Mouse (Mus musculus): ENCODE results near the gene Bag2. TPM values are rescaled to one million over a fixed set of nuclear protein-coding genes. Genes with fewer than 3 reads are reported as not detected.
A peak's percentile ranks its signal among the peaks of the same experiment; 100 is the strongest.

Bag2 gene
- polyA plus RNA-seq, 1 experiment from 2014 or later = 49.9 TPM

DNA sequence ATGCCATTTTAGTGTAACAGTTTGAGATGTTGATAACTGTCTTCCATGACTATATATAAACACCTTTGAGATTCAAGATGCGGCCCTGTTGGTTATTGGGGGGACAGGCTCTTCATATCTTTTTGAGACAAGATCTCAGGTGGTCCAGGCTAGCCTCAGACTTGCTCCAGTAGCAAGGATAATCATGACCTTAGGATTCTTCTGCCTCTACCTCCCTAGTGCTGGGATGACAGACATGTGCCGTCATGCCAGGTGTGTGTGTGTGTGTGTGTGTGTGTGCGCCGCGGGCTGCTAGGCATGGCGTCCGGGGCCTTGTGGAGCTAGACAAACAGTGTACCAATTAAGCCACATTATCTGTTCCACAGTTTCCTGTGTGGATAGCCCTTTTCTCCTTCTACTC, 36.6 kb downstream of the Bag2 start:
- H3K27me3 ChIP-seq = no peaks in the 10 kb centered on the region
- H3K4me1 ChIP-seq (replicated peaks) = peaks cover 10% of the 10 kb centered on the region
- H3K9me3 ChIP-seq = no peaks in the 10 kb centered on the region
- no peak overlapping the region for H3K27ac ChIP-seq
- 86% methylated on average over 7 of the region's 7 CpGs for WGBS
- peak overlapping the region; percentile 86 for H3K4me3 ChIP-seq (replicated peaks)
- H3K36me3 ChIP-seq = peaks cover 44% of the 10 kb centered on the region
- peak overlapping the region; percentile 55 for H3K4me2 ChIP-seq
- no peak for ATAC-seq (ENCODE audit: insufficient number of reproducible peaks, insufficient read depth, low FRiP score, low TSS enrichment, low read depth)
- peak overlapping the region; percentile 37; the same call in 1 of the 2 replicates for H3K9ac ChIP-seq (replicated peaks)

DNA sequence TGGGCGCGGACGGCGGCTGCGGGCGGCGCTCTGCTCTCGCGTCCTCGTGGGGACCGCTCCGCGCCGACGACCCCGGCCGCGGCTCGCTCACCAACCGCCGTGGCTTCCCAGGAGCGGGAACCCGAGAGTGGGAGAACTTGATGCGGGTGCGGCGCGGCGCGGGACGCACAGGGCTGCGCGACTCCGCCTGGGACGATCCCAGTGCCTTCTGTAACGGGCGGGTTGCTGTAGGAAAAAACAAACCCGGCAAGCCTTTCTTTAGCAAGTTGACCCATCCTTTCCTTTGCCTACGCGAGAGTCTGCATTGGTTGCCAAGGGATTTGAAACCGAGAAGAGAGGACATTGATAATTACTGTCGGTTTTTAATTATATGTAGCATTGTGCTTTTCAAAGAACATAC, 37.4 kb downstream of the Bag2 start:
- no peaks in the 10 kb centered on the region for H3K9me3 ChIP-seq
- peak overlapping the region; percentile 55 for H3K4me2 ChIP-seq
- under 1% methylated on average over 40 of the region's 41 CpGs for WGBS
- H3K27ac ChIP-seq = peak overlapping the region; percentile 97
- peak overlapping the region; percentile 92 for H3K9ac ChIP-seq (replicated peaks)
- no peaks in the 10 kb centered on the region for H3K27me3 ChIP-seq
- H3K4me1 ChIP-seq (replicated peaks) = peaks cover 10% of the 10 kb centered on the region
- peaks cover 36% of the 10 kb centered on the region for H3K36me3 ChIP-seq
- peak; percentile 78 for ATAC-seq (ENCODE audit: insufficient number of reproducible peaks, insufficient read depth, low FRiP score, low TSS enrichment, low read depth)
- peak overlapping the region; percentile 86 for H3K4me3 ChIP-seq (replicated peaks)

DNA sequence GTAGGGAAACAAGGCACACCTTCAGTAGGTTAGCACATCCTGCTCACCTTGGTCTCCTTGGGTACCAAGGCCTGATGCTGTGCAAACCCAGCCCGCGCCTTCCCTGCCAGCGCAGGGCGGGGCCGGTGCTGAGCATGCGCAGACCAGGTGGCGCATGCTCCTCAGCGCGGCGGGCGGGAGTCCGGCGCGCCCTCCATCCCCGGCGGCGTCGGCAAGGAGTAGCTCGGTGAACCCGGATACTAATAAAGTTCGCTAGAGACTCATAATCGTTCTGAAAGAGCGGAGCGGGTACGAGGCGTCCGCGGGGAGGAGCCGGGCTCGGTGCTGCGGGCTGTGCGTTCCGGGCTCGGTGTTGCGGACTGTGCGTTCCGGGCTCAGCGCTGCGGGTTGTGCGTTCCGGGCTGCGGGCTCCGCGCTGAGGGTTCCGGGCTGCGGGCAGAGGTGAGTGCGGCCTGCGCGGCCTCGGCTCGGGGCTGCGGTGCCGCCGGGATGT, 37.8 kb downstream of the Bag2 start, which contains the start of gene Rab23:
Gene Rab23, plus strand, starts transcription at position 155 of the 493 bp plus-strand sequence.
- under 1% methylated on average over 54 of the region's 54 CpGs for WGBS

DNA sequence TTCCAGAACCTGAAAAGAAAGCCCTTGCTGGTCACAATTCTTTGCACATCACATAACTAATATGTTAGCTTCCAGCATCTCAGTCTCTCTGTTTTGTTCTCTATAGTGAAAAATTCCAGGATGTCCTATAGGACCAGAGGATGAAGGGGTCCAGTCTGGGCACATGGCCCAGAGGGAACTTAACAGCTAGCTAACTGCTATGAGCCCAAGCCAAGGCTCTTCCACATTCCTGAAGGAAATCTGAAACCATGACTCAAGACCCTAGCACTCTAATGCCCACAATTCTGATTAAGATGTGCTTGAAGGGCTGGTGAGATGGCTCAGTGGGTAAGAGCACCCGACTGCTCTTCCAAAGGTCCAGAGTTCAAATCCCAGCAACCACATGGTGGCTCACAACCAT, 40.0 kb downstream of the Bag2 start:
- no peak overlapping the region for H3K4me2 ChIP-seq
- WGBS = 80% methylated on average over 1 of the region's 1 CpGs
- no peaks in the 10 kb centered on the region for H3K27me3 ChIP-seq
- peaks cover 10% of the 10 kb centered on the region for H3K4me1 ChIP-seq (replicated peaks)
- no peaks in the 10 kb centered on the region for H3K9me3 ChIP-seq
- peaks cover 11% of the 10 kb centered on the region for H3K36me3 ChIP-seq
- no peak for ATAC-seq (ENCODE audit: insufficient number of reproducible peaks, insufficient read depth, low FRiP score, low TSS enrichment, low read depth)
- H3K4me3 ChIP-seq (replicated peaks) = no peak overlapping the region
- no peak overlapping the region for H3K9ac ChIP-seq (replicated peaks)
- no peak overlapping the region for H3K27ac ChIP-seq

More for the DNA sequence above, 37.8 kb downstream of the Bag2 start, which contains the start of gene Rab23:
- Histone ChIP-seq H3K4me2 (peak within 1 kb of the TSS; percentile 55), H3K4me1 (replicated peaks) (peaks cover 10% of the 10 kb centered on the region), H3K27me3 (no peaks in the 10 kb centered on the region), H3K4me3 (replicated peaks) (peak within 1 kb of the TSS; percentile 86), H3K9me3 (no peaks in the 10 kb centered on the region), H3K36me3 (peaks cover 31% of the 10 kb centered on the region), H3K27ac (peak within 1 kb of the TSS; percentile 97), H3K9ac (replicated peaks) (peak within 1 kb of the TSS; percentile 92)
- peak; percentile 94 for ATAC-seq (ENCODE audit: insufficient number of reproducible peaks, insufficient read depth, low FRiP score, low TSS enrichment, low read depth)

DNA sequence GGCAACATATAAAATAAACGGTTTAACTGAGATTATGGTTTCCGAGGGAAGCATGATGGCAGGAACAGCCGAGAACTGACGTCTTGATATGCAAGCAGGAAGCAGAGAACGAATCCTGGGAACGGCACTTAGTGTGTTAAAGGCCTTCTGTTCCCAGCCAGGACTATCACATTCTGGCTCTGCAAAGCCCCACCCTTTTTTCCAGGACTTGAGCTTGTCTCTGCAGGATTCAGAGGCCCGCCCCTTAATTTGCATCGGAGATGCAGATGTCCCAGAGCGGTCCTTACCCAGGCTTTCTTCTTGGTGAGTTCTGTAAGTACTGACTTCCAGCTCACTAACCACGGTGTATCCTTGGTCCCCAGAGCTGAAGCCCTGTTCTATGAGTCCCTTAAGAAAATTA, 42.8 kb downstream of the Bag2 start:
- Histone ChIP-seq H3K27ac (no peak overlapping the region), H3K27me3 (no peaks in the 10 kb centered on the region), H3K36me3 (no peaks in the 10 kb centered on the region), H3K4me2 (peak overlapping the region; percentile 25), H3K9me3 (no peaks in the 10 kb centered on the region), H3K9ac (replicated peaks) (no peak overlapping the region), H3K4me3 (replicated peaks) (no peak overlapping the region), H3K4me1 (replicated peaks) (no peaks in the 10 kb centered on the region; the same call in 1 of the 2 replicates)
- 4% methylated on average over 10 of the region's 10 CpGs for WGBS
- ATAC-seq (ENCODE audit: insufficient number of reproducible peaks, insufficient read depth, low FRiP score, low TSS enrichment, low read depth) = no peak

DNA sequence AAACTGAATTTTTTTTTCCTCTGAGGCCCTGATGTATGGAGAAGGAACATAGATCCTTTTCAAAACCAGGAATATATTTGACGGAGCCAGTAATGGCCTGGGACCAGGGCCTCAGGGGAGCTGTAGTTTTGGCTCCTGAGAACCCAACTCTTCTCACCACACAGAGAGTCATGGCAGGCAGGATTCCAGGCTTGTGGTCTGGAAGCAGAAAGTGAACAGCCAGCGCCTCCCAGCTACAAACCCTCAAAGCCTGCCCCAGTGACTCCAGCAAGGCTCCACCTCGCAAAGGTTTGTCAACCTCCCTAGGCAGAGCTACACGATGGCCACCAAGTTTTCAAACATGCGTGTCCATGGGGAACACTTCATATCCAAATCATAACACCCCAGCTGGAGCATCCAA, 45.6 kb downstream of the Bag2 start:
- Histone ChIP-seq H3K27me3 (no peaks in the 10 kb centered on the region), H3K4me1 (replicated peaks) (no peaks in the 10 kb centered on the region; the same call in 1 of the 2 replicates), H3K4me2 (no peak overlapping the region), H3K4me3 (replicated peaks) (no peak overlapping the region), H3K36me3 (no peaks in the 10 kb centered on the region), H3K9me3 (no peaks in the 10 kb centered on the region), H3K27ac (no peak overlapping the region), H3K9ac (replicated peaks) (no peak overlapping the region)
- no peak for ATAC-seq (ENCODE audit: insufficient number of reproducible peaks, insufficient read depth, low FRiP score, low TSS enrichment, low read depth)
- 80% methylated on average over 5 of the region's 5 CpGs for WGBS

DNA sequence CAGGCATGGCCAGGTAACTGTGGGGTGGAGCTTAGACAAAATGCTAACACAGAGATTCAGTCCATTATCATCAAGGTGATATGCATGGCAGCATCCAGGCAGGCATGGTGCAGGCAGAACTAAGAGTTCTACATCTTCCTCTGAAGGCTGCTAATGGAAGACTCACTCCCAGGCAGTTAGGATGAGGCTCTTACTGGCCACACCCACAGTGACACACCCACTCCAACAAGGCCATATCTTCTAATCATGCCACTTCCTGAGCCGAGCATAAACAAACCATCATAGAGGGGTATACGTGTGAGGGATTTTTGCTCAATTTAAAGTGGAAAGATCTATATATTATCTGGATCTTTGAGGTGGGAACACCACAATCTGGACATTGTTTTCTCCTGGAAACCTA, 48.0 kb downstream of the Bag2 start:
- H3K9me3 ChIP-seq = no peaks in the 10 kb centered on the region
- WGBS = 76% methylated on average over 2 of the region's 2 CpGs
- H3K27me3 ChIP-seq = no peaks in the 10 kb centered on the region
- no peak overlapping the region for H3K27ac ChIP-seq
- H3K4me1 ChIP-seq (replicated peaks) = no peaks in the 10 kb centered on the region
- no peak overlapping the region for H3K4me3 ChIP-seq (replicated peaks)
- no peaks in the 10 kb centered on the region for H3K36me3 ChIP-seq
- no peak overlapping the region for H3K4me2 ChIP-seq
- no peak for ATAC-seq (ENCODE audit: insufficient number of reproducible peaks, insufficient read depth, low FRiP score, low TSS enrichment, low read depth)
- no peak overlapping the region for H3K9ac ChIP-seq (replicated peaks)

DNA sequence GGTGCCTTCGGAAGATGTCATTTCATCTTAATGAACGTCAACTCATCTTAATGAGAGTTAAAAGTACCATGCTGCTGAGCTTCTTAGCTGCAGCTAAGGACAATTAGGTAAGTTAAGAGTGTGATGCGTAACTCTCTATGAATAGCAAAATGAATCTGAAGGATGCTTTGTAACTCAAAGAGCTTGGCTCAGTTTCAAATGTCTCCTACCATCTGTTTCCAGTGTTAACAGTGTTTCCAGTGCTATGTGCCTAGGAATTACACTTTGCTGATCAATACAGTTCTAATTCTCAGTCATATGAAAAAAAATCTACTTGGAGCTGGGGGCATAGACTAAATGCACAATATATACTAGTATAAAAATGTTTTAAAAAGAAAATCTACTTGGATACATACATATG, 56.4 kb downstream of the Bag2 start:
- Histone ChIP-seq H3K4me1 (replicated peaks) (no peaks in the 10 kb centered on the region), H3K36me3 (no peaks in the 10 kb centered on the region), H3K9me3 (no peaks in the 10 kb centered on the region), H3K27me3 (no peaks in the 10 kb centered on the region), H3K27ac (no peak overlapping the region), H3K4me3 (replicated peaks) (no peak overlapping the region), H3K9ac (replicated peaks) (no peak overlapping the region), H3K4me2 (no peak overlapping the region)
- ATAC-seq (ENCODE audit: insufficient number of reproducible peaks, insufficient read depth, low FRiP score, low TSS enrichment, low read depth) = no peak
- WGBS = 96% methylated on average over 3 of the region's 3 CpGs

DNA sequence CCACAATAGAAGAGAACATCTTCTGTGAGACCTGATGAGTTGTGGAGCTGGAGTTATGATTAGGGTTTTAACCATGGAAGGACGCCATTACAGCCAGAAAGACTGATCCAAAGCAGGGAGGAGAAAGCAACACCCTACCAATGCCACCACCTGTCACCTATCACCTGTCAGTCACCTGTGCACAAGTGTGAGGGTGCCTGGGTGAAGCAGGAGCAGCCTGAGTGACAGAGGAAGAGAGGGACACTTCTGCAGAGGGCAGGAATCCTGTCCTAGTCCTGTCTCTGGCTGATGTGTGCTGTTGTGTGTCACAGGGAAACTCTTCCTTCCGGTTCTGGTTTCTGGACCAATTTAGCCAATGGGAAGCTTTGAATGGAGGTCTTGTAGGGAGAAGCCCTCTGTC, 61.6 kb downstream of the Bag2 start:
- Histone ChIP-seq H3K9me3 (no peaks in the 10 kb centered on the region), H3K4me2 (no peak overlapping the region), H3K4me1 (replicated peaks) (no peaks in the 10 kb centered on the region), H3K36me3 (no peaks in the 10 kb centered on the region), H3K9ac (replicated peaks) (no peak overlapping the region), H3K4me3 (replicated peaks) (no peak overlapping the region), H3K27me3 (no peaks in the 10 kb centered on the region), H3K27ac (no peak overlapping the region)
- ATAC-seq (ENCODE audit: insufficient number of reproducible peaks, insufficient read depth, low FRiP score, low TSS enrichment, low read depth) = no peak
- 83% methylated on average over 2 of the region's 2 CpGs for WGBS

Other genes starting within 250 kb of the Bag2 start
- gene Prim2, start 88.0 kb downstream of the Bag2 start, polyA plus RNA-seq (2016; fragmentation: Nextera tagmentation; extraction: Ambion mirVana) = 45.9 and 47.4 TPM in 2 replicates
- 36.5 and 37.0 TPM in 2 replicates for gene Rab23, start 37.9 kb downstream of the Bag2 start, polyA plus RNA-seq (2016; fragmentation: Nextera tagmentation; extraction: Ambion mirVana)
- gene Zfp451, start 56.8 kb upstream of the Bag2 start, polyA plus RNA-seq (2016; fragmentation: Nextera tagmentation; extraction: Ambion mirVana) = 37.7 and 39.0 TPM in 2 replicates
- 1.1 and 1.8 TPM in 2 replicates for gene Bend6, start 150.0 kb upstream of the Bag2 start, polyA plus RNA-seq (2016; fragmentation: Nextera tagmentation; extraction: Ambion mirVana)
- gene Dst, start 150.4 kb upstream of the Bag2 start, polyA plus RNA-seq (2016; fragmentation: Nextera tagmentation; extraction: Ambion mirVana) = 23.8 and 25.5 TPM in 2 replicates

Data from limb, embryonic 12.5 days (tissue).